Mouse (Mus musculus) kidney, adult 2 months (tissue): ENCODE measurements at regions not wholly inside any gene's neighbourhood (a gene's known extent, or its start where the extent isn't known, plus 50 kb on each side); places are given as distances from the start of the nearest gene placed in this dataset.

Experiments used
- DNase-seq: peaks from one replicate; pipeline ENCODE4 v3.0.0; 2021
- H3K27ac ChIP-seq: fragments of 200-500 bp; 2 replicates; pipeline ENCODE4 v1.5.1; 2012; ENCODE audit warnings: low read depth, low read length, control low read depth, inconsistent platforms; ENCODE audit not compliant: insufficient read depth
- H3K27me3 ChIP-seq: fragments of 200-500 bp; replicated peaks from 2 replicates; pipeline ENCODE4 v1.6.1; 2012; ENCODE audit warnings: mild to moderate bottlenecking, moderate library complexity, low read length, inconsistent platforms; ENCODE audit not compliant: control insufficient read depth, insufficient read depth
- H3K36me3 ChIP-seq: fragments of 200-500 bp; 2 replicates; pipeline ENCODE4 v1.6.1; 2012; ENCODE audit warnings: mild to moderate bottlenecking, moderate library complexity, low read length, inconsistent platforms; ENCODE audit not compliant: control insufficient read depth, insufficient read depth
- H3K4me1 ChIP-seq: fragments of 200-500 bp; 2 replicates; pipeline ENCODE4 v1.6.1; 2011; ENCODE audit warnings: low read length; ENCODE audit not compliant: control insufficient read depth, insufficient read depth
- H3K4me3 ChIP-seq: fragments of 200-500 bp; 2 replicates; pipeline ENCODE4 v1.5.1; 2011; ENCODE audit warnings: mild to moderate bottlenecking, low read depth, low read length, control low read depth; ENCODE audit not compliant: insufficient read depth
- CTCF ChIP-seq: fragments of 200-500 bp; conservative IDR thresholded peaks from 2 replicates; pipeline ENCODE4 v1.5.1; 2011; ENCODE audit warnings: low read depth, mild to moderate bottlenecking, control low read depth, low read length, moderate library complexity, mixed read lengths; ENCODE audit not compliant: insufficient read depth, insufficient read length
- POLR2A ChIP-seq: fragments of 200-500 bp; IDR thresholded peaks from one replicate; pipeline ENCODE4 v1.6.1; 2011; ENCODE audit warnings: low read depth, low read length, control low read depth
- WGBS: fragments of 180-500 bp; shearing (Covaris S2); methylation state at CpG from one replicate; pipeline ENCODE4 v1.1.7; 2018; 5-methylcytosine and 5-hydroxymethylcytosine counted together

DNA sequence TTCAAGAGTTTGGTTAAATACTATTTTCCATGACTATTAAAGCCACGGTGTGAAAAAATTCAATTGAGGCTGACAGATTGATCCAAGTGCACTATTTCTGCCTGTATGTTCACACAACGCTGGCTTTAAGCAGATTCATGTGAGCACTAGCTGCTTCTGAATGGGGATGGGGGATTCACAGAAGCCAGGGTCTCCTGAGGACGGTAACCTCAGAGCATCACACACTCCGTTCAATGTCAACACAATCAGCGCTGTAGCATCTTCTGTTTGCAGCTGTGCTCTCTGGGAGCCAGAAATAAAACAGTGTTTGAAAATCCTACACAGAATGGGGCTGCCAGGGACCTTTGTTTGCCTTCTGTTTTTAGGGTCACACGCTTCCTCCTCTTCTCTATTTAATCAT, 275.0 kb upstream of the Hs3st1 start:
- Histone ChIP-seq H3K4me3 (no peak overlapping the region), H3K27ac (no peak overlapping the region), H3K4me1 (no peaks in the 10 kb centered on the region), H3K27me3 (no peaks in the 10 kb centered on the region), H3K36me3 (no peaks in the 10 kb centered on the region)
- TF ChIP-seq CTCF = no peak
- TF ChIP-seq POLR2A = no peak
- no peak for DNase-seq
- 84% methylated on average over 6 of the region's 6 CpGs for whole genome bisulfite sequencing

DNA sequence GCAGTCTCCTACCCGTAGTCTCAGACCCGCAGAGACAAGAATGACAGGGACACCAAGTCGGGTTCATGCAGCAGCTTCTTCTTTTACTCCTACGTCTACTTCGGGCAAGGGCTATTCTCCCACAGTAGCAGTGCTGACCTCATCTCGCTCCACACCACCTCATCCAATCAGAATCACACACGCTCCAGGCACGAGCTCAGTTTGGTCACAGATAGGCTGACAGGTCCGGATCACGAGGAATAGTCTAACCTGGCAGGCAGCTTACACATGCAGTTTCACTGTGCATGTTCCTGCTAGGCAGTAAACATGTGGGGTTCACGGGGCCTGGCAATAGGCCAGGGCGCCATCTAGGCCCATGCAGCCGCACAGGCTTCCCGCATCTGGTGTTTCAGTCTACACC, 260.7 kb upstream of the Hs3st1 start:
- TF ChIP-seq POLR2A (no peak), CTCF (no peak)

DNA sequence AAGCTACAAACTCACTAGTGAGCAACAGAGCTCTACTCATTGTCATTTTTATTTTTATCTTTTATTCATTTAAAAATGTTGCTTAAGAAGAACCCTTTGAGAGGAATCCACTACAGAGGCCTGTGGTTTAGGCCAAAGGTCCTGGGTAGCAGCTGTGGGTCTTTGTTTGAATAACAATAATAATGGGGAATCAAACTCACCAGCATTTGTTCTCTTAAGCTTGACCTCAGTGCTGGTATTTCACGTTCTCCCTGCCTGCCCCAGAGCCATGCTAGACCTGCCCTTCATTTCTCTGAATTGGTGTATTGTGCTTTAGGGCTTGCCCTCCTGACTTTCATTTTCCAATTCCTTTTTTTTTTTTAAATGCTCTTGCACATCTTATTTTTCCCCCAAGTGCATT, 232.8 kb upstream of the Hs3st1 start:
- H3K27ac ChIP-seq = no peak overlapping the region
- TF ChIP-seq CTCF (no peak), POLR2A (no peak)
- no peak overlapping the region for H3K4me3 ChIP-seq
- H3K36me3 ChIP-seq = no peaks in the 10 kb centered on the region
- H3K27me3 ChIP-seq = no peaks in the 10 kb centered on the region
- H3K4me1 ChIP-seq = no peaks in the 10 kb centered on the region
- no peak for DNase-seq
- WGBS = 21% methylated on average over 1 of the region's 1 CpGs

More for the DNA sequence above, 260.7 kb upstream of the Hs3st1 start:
- DNase-seq = no peak
- 86% methylated on average over 14 of the region's 14 CpGs for WGBS
- Histone ChIP-seq H3K27me3 (no peaks in the 10 kb centered on the region), H3K36me3 (no peaks in the 10 kb centered on the region), H3K4me1 (no peaks in the 10 kb centered on the region), H3K27ac (no peak overlapping the region), H3K4me3 (no peak overlapping the region)

DNA sequence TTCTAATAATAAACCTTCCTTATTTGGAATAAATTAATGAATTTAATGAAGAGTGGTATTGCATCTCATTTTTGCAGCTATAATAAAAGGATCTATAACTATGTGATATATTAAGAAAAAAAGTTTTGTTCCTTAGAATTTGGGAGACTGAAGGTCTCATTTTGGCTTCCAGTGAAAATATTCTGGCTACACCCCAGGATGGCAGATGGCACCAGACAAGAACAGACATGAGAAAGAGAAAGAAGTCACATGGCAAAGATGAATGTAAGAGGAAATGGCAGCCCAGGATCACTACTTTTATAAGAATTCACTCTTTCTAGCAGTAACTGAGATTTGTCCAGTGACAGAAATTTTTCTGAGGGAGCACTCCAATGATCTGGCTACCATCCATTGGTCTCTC, 209.1 kb upstream of the Hs3st1 start:
- DNase-seq = no peak
- Histone ChIP-seq H3K27me3 (no peaks in the 10 kb centered on the region; the same call in 1 of the 2 replicates), H3K27ac (no peak overlapping the region), H3K4me3 (no peak overlapping the region), H3K4me1 (no peaks in the 10 kb centered on the region), H3K36me3 (no peaks in the 10 kb centered on the region)
- TF ChIP-seq CTCF (no peak), POLR2A (no peak)

DNA sequence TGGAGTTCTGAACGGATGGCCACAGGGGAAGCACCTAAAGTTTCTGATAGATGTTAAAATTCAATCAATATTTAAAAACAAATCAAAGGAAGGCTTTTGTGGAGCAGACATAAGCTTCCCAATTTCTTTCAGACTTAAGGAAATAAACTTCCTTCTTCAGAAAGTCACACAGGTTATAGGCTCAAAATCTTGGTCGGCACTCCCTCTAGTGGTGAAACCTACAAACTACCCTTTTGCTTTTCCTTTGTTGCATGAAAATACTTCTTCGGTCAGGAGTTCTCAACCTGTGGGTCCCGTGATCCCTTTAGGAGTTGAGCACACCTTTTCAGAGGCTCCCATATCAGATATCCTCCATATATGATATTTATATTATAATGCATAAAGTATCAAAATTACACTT, 205.7 kb upstream of the Hs3st1 start:
- Histone ChIP-seq H3K36me3 (no peaks in the 10 kb centered on the region), H3K27me3 (no peaks in the 10 kb centered on the region; the same call in 1 of the 2 replicates), H3K4me1 (no peaks in the 10 kb centered on the region), H3K27ac (no peak overlapping the region), H3K4me3 (no peak overlapping the region)
- TF ChIP-seq CTCF (0 out of 2 replicates have a peak, but pooled peaks have one; percentile 23), POLR2A (no peak)
- WGBS = 21% methylated on average over 4 of the region's 4 CpGs
- peak; percentile 26 for DNase-seq

DNA sequence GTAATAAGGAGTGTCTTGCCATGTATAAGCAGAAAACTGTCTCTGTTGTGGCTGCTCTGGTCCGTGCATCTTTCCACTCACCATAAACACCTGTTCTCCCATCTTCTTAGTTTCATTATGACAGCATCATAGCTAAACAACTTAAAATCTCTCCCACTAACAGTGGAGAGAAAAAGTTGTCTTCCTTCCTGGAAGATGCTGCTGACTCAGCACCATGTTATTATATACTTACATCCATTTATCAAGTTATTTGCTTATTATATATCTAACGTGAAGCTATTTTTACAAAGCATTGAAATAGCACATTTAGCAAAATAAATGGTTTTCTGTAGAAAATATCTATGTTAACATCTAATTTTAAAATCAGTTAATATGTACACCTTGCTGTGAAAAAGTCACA, 180.3 kb upstream of the Hs3st1 start:
- Histone ChIP-seq H3K36me3 (no peaks in the 10 kb centered on the region), H3K27me3 (no peaks in the 10 kb centered on the region), H3K27ac (no peak overlapping the region), H3K4me1 (no peaks in the 10 kb centered on the region), H3K4me3 (no peak overlapping the region)
- 77% methylated on average over 2 of the region's 2 CpGs for WGBS
- TF ChIP-seq POLR2A (no peak), CTCF (no peak)
- DNase-seq = no peak

DNA sequence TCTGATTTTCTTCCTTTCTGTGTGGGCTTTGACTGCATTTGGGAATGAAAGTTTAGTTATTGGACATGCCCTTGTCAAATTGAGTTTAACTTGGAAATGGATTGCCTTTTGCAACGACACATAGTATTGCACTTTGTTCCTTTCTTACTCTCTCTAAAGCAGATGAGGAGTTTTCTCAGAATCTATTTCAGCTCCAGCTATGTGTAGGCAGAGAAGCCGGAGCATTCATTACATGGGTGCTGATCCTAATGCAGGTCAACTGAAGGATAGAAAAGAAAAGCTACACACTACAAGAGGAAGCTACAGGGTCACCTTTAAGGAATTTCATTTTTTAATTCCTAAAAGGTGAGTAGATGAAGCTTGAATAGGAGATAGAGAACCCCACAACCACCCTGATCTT, 176.6 kb upstream of the Hs3st1 start:
- Histone ChIP-seq H3K4me1 (no peaks in the 10 kb centered on the region), H3K36me3 (no peaks in the 10 kb centered on the region), H3K27me3 (no peaks in the 10 kb centered on the region), H3K27ac (no peak overlapping the region), H3K4me3 (no peak overlapping the region)
- TF ChIP-seq POLR2A = no peak
- TF ChIP-seq CTCF = no peak
- 79% methylated on average over 2 of the region's 2 CpGs for WGBS
- DNase-seq = no peak

DNA sequence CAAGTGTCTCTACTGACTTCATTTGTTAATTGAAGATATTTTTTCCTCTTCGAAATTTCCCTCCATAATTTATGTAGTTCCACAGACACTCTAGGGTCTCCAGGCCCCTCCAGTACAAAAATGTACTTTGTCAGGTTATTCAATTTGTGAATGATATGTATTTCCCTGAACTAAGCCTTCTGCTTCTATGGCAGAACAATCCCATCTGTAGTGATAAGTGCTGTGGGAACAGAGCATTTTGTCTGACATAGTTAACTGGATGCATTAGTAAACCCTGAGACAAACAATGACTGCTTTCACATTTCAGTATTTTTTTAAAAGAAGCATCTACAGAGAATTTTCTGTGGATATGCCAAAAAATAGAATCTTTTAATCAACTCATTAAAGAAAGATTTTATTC, 154.1 kb upstream of the Hs3st1 start:
- 62% methylated on average over 1 of the region's 1 CpGs for WGBS
- Histone ChIP-seq H3K27ac (no peak overlapping the region), H3K4me1 (no peaks in the 10 kb centered on the region), H3K27me3 (no peaks in the 10 kb centered on the region), H3K36me3 (no peaks in the 10 kb centered on the region), H3K4me3 (no peak overlapping the region)
- no peak for DNase-seq
- no peak for TF ChIP-seq POLR2A
- no peak for TF ChIP-seq CTCF

DNA sequence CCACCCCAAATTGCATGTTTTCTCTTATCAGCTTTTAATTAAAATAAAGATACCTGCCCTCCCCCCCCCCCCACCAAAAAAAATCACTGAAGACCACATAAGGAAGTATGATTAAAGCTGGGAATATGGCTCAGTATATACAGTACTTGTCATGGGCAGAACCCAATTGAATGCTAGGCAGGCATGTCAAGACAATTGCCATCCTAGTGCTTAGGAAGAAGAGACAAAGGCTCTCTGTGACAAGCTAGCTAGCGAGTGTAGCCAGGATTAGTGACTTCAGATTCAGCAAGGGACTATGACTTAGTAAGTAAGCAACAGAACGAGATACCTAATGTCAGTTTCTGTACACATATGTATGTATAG, 116.4 kb upstream of the Hs3st1 start:
- Histone ChIP-seq H3K4me3 (no peak overlapping the region), H3K27ac (no peak overlapping the region), H3K27me3 (no peaks in the 10 kb centered on the region), H3K36me3 (no peaks in the 10 kb centered on the region), H3K4me1 (no peaks in the 10 kb centered on the region)
- WGBS = 86% methylated on average over 2 of the region's 2 CpGs
- TF ChIP-seq POLR2A = no peak
- TF ChIP-seq CTCF = no peak
- no peak for DNase-seq
